Mouse (Mus musculus) testis, adult 2 months (tissue): ENCODE data around the gene Gm10577. TPM values are rescaled to one million over a fixed set of nuclear protein-coding genes. Genes with fewer than 3 reads are reported as not detected.
A peak's percentile ranks its signal among the peaks of the same experiment; 100 is the strongest.

Source experiments
- H3K27ac ChIP-seq: fragments of 200-500 bp; 2 replicates; pipeline ENCODE4 v1.5.1; 2012; ENCODE audit warnings: low read depth, low read length; ENCODE audit not compliant: control insufficient read depth, insufficient read depth
- H3K27me3 ChIP-seq: fragments of 200-500 bp; 2 replicates; pipeline ENCODE4 v1.6.1; 2012; ENCODE audit warnings: mild to moderate bottlenecking, low read length, moderate library complexity; ENCODE audit not compliant: control insufficient read depth, insufficient read depth
- H3K36me3 ChIP-seq: fragments of 200-500 bp; 2 replicates; pipeline ENCODE4 v1.6.1; 2012; ENCODE audit warnings: mild to moderate bottlenecking, low read length; ENCODE audit not compliant: control insufficient read depth, insufficient read depth
- H3K4me1 ChIP-seq: fragments of 200-500 bp; 2 replicates; pipeline ENCODE4 v1.6.1; 2012; ENCODE audit warnings: low read length; ENCODE audit not compliant: control insufficient read depth, insufficient read depth
- H3K4me3 ChIP-seq: fragments of 200-500 bp; 2 replicates; pipeline ENCODE4 v1.5.1; 2012; ENCODE audit warnings: low read depth, mild to moderate bottlenecking, low read length, moderate library complexity, mixed read lengths; ENCODE audit not compliant: control insufficient read depth
- CTCF ChIP-seq: fragments of 200-500 bp; IDR thresholded peaks from 2 replicates; pipeline ENCODE4 v1.5.1; 2012; ENCODE audit warnings: low read depth, mild to moderate bottlenecking, inconsistent platforms, low read length, moderate library complexity; ENCODE audit not compliant: control insufficient read depth, insufficient read depth, insufficient replicate concordance
- POLR2A ChIP-seq: fragments of 200-500 bp; IDR thresholded peaks from 2 replicates; pipeline ENCODE4 v1.6.1; 2012; ENCODE audit warnings: low read depth, mild to moderate bottlenecking, inconsistent platforms, low read length, moderate library complexity; ENCODE audit not compliant: control insufficient read depth
- polyA plus RNA-seq: library from polyadenylated mRNA; depleted of rRNA; stranded (reverse); fragments of >200 nt; gene quantifications from 2 replicates; pipeline ENCODE4 v1.2.3, GENCODE M21; 2012; rRNA removed

Gene Gm10577
- not detected in 2 replicates for polyA plus RNA-seq

DNA sequence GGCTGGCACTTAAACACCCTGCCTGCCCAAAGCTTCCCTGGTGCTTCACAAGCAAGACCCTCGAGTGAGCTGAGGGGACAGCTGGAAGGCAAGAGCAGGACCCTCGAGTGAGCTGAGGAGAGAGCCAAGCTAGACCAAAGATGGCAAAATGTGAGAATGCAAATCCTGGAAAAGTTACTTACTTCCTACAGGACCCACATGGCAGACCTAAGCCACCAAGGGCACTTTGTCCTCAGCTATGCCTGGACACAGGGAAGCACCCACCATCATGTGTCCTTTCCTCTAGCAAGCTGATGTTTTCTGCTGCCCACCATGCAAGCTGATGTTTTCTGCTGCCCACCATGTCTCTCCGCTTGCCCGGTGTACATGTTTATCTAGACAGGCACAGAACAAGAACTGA is at the start of gene Gm10577:
TSS of gene Gm10577 (minus strand) at position 101 of the 400 bp plus-strand sequence.
- Histone ChIP-seq H3K36me3 (no peaks in the 10 kb centered on the region), H3K27me3 (no peaks in the 10 kb centered on the region), H3K27ac (no peak within 1 kb of the TSS), H3K4me3 (no peak within 1 kb of the TSS), H3K4me1 (no peaks in the 10 kb centered on the region)
- TF ChIP-seq CTCF (no peak), POLR2A (no peak)

DNA sequence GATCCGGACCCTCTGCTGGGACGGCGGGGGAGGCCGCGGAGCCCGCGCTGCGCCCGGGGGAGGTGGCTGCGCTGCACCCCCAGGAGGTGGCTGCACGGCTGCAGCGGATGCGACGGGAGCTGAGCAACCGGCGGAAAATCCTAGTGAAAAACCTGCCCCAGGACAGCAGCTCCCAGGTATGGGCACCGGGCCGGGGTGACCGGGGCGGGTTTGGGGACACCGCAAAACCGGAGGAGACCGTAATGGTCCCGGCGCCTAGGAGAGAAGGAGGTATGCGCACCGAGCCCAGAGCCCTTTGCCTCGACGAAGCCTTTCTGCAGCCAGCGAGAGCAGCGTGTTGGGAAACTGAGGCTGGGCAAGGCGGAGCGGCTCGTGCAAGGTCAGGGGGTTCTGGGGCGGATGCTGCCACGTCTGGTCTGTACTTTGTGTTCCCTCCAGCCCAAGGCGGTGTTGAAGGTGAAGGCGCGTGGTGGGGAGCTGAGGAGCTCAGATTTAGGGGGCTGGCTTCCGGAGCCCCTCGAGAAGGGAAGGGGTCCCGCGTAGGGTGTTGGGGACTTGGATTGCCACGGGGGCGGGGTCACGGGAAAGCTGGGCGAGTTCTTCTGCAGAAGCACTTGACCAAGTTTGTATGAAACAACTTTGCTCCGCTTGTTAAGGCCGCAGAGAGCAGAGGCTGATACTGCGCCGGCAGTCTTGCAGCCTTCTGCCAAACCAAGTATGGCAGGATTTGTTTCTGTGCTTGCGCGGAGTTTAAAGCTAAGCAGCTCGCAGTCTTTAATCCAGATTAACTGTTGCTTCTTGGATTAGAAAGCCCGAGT is 48.9 kb upstream of the Gm10577 start:
- no peak for TF ChIP-seq POLR2A
- no peak for TF ChIP-seq CTCF
- Histone ChIP-seq H3K4me1 (peaks cover 2% of the 10 kb centered on the region), H3K27ac (no peak overlapping the region), H3K36me3 (no peaks in the 10 kb centered on the region), H3K4me3 (peak overlapping the region; percentile 84), H3K27me3 (no peaks in the 10 kb centered on the region; the same call in 1 of the 2 replicates)

DNA sequence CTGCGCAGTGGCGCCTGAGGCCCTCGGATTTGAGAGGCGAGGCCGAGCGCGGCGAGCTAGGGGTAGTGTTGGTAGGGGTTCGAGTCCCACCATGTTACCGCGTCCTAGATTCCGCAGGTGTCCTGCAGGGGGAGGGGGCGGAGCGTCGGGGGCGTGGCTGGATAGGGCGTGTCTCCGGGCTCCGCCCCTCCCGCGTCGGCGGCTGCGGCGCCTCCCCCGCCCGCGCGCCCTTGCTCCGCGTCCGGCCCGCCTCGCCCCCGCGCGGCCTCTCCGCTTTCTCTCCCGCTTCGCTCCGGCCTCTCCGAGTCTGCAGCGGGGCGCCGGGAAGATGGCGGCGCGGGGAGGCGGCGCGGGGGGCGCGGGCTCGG is 48.3 kb upstream of the Gm10577 start, which contains the start of gene Raver2:
TSS of gene Raver2 (plus strand) at position 198 of the 368 bp plus-strand sequence.
- TF ChIP-seq CTCF: peak; percentile 11; the same call in 1 of the 2 replicates
- no peak for TF ChIP-seq POLR2A
- Histone ChIP-seq H3K27ac (no peak within 1 kb of the TSS), H3K27me3 (no peaks in the 10 kb centered on the region; the same call in 1 of the 2 replicates), H3K4me1 (peaks cover 2% of the 10 kb centered on the region), H3K36me3 (no peaks in the 10 kb centered on the region), H3K4me3 (peak within 1 kb of the TSS; percentile 84)

DNA sequence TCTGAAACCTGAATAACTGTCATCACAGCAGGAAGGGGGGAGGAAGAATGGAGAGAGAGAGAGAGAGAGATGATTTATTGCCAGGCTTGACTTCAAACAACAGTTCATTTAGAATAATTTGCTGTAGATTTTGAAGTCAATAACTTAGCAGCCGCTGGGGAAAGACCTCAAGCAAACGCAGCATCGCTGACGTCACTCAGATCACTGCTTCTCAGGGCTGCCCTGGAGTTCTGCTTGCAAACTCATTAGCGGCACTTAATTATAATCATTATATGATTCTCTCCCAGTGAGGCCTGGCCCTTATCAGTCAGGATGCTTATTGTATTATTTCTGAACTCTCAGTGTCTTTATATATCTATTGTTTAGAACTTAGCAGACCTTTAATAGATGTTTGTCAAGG is 45.9 kb upstream of the Gm10577 start:
- H3K4me3 ChIP-seq: no peak overlapping the region
- H3K27me3 ChIP-seq: no peaks in the 10 kb centered on the region; the same call in 1 of the 2 replicates
- TF ChIP-seq CTCF: no peak
- no peak for TF ChIP-seq POLR2A
- H3K36me3 ChIP-seq: no peaks in the 10 kb centered on the region
- H3K27ac ChIP-seq: no peak overlapping the region
- peaks cover 2% of the 10 kb centered on the region for H3K4me1 ChIP-seq

DNA sequence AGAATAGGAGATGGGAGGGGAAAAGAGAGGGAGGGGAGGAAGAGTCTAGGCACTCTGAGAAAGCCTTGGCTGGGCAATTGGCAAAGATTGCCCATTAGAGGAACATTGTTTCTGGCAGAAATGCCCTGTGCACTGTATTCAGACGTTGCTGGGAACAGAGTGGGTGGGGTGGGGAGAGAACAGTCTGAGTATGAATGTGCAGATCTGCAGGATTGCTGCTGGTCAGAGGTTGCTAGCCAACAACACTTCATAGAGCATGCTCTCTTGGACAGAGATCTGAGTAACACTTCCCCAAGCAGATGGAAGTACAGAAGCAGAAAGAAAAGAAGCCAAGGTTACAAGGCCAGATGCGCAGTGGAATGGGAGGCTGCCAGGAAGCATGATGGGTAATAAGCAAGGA is 41.6 kb upstream of the Gm10577 start:
- TF ChIP-seq POLR2A: no peak
- no peak for TF ChIP-seq CTCF
- H3K27ac ChIP-seq: no peak overlapping the region
- H3K36me3 ChIP-seq: no peaks in the 10 kb centered on the region
- H3K4me3 ChIP-seq: no peak overlapping the region
- no peaks in the 10 kb centered on the region; the same call in 1 of the 2 replicates for H3K27me3 ChIP-seq
- H3K4me1 ChIP-seq: no peaks in the 10 kb centered on the region

DNA sequence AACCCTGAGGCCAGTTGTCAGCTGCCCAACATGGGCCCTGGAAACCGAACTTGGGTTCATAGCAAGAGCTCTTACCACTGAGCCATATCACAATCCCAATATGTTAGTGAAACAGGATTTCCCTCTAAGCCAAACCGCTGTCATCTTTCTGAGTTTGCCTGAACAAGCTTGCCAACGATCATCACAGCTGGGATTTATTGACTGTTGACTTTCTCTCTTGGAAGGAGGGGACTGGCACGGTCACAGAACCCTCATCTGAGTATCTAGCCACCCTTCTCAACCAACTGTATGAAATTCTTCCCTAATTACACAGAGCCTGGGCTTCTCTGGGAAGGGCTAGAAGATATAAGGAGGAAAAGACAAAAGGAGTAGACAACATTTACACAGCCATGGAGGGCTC is 26.1 kb upstream of the Gm10577 start:
- H3K4me3 ChIP-seq: no peak overlapping the region
- H3K27me3 ChIP-seq: no peaks in the 10 kb centered on the region
- H3K36me3 ChIP-seq: no peaks in the 10 kb centered on the region
- no peak for TF ChIP-seq CTCF
- TF ChIP-seq POLR2A: no peak
- no peak overlapping the region for H3K27ac ChIP-seq
- H3K4me1 ChIP-seq: no peaks in the 10 kb centered on the region

DNA sequence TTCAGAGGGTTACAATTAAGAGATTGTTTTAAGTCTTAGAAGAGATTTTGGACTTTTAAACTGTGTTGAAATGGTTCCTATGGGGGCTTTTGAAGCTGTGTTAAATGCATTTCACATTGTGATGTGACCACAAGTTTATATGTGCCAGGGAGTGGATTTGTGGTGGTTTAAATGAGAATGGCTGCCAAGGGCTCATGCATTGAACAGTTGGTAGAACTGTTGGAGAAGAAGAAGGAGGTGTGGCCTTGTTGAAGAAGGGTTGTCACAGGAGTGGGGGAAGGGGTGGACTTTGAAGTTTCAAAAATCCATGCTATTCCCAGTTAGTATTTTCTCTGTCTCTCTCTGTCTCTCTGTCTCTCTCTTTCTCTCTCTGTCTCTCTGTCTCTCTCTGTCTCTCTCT is 23.7 kb upstream of the Gm10577 start:
- no peak for TF ChIP-seq CTCF
- no peak for TF ChIP-seq POLR2A
- H3K27ac ChIP-seq: no peak overlapping the region

DNA sequence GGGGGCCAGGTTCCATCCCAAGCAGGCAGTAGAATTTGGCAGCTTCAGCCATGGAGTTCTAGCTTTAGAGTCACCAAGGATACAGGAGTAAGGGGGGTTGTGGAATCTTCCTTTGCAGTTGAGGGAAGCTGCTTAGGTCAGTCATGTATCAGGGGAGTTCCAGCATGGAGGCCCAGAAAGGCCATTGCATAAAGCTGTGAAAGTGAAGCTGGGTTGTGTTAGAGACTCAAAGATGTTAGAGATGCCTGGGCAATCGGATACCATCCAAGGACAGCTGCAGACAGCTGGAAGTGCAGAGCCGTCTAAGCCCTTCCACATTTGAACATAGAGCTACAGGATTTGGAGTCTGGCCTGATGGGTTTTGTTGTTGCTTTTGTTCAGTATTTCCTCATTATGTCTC is 23.2 kb upstream of the Gm10577 start:
- H3K27ac ChIP-seq: no peak overlapping the region

More for the DNA sequence above, 23.7 kb upstream of the Gm10577 start:
- Histone ChIP-seq H3K27me3 (no peaks in the 10 kb centered on the region), H3K36me3 (no peaks in the 10 kb centered on the region), H3K4me3 (no peak overlapping the region), H3K4me1 (no peaks in the 10 kb centered on the region)

More for the DNA sequence above, 23.2 kb upstream of the Gm10577 start:
- TF ChIP-seq CTCF (no peak), POLR2A (no peak)
- Histone ChIP-seq H3K4me3 (no peak overlapping the region), H3K27me3 (no peaks in the 10 kb centered on the region), H3K4me1 (no peaks in the 10 kb centered on the region), H3K36me3 (no peaks in the 10 kb centered on the region)
